Mouse (Mus musculus): ENCODE measurements around the gene Calm5. TPM values are rescaled to one million over a fixed set of nuclear protein-coding genes. Genes with fewer than 3 reads are reported as not detected.
"Not testable (repeated sequence)": the region's sequence is repeated elsewhere in the genome, so short reads cannot be mapped to it uniquely, and the experiment has no call there.

Gene Calm5
- total RNA-seq, 2 experiments from 2014 or later, result not detected

- intact Hi-C loops (cut with DNase I), result no loop called here
- peak; percentile 24 to 49 for DNase-seq
Observed at GRCm38 (mm10) chr13:3865648-3866354, 11.8 kb downstream of the Calm5 start.

GRCm38 (mm10) chr13:3866355-3867052 lies 12.5 kb downstream of the Calm5 start:
- intact Hi-C loops (cut with DNase I), result no loop called here
- no peak for DNase-seq

GRCm38 (mm10) chr13:3867158-3867557 lies 13.2 kb downstream of the Calm5 start:
- DNase-seq, result no peak
- intact Hi-C loops (cut with DNase I), result no loop called here

GRCm38 (mm10) chr13:3869901-3870300 lies 15.9 kb downstream of the Calm5 start:
- DNase-seq, result no peak
- intact Hi-C loops (cut with DNase I), result no loop called here

GRCm38 (mm10) chr13:3872832-3873231 lies 18.9 kb downstream of the Calm5 start:
- intact Hi-C loops (cut with DNase I), result no loop called here
- no peak for DNase-seq

- intact Hi-C loops (cut with DNase I), result no loop called here
- DNase-seq, result no peak
Observed at GRCm38 (mm10) chr13:3876448-3876847, 22.5 kb downstream of the Calm5 start.

GRCm38 (mm10) chr13:3877185-3877584 lies 23.2 kb downstream of the Calm5 start:
- intact Hi-C loops (cut with DNase I), result no loop called here
- DNase-seq, result no peak

- DNase-seq, result no peak
- intact Hi-C loops (cut with DNase I), result no loop called here
Observed at GRCm38 (mm10) chr13:3877679-3878220, 23.8 kb downstream of the Calm5 start.

GRCm38 (mm10) chr13:3886663-3887062 lies 32.7 kb downstream of the Calm5 start:
- DNase-seq, result no peak
- intact Hi-C loops (cut with DNase I), result no loop called here

GRCm38 (mm10) chr13:3889111-3889510 lies 35.1 kb downstream of the Calm5 start:
- intact Hi-C loops (cut with DNase I), result no loop called here
- no peak for DNase-seq

GRCm38 (mm10) chr13:3890061-3890460 lies 36.1 kb downstream of the Calm5 start:
- no peak for DNase-seq
- intact Hi-C loops (cut with DNase I), result loop anchor here (5.0 to 10.0 kb wide), 4 partner anchors 78 to 485 kb away; no protein-coding TSS in a partner anchor

GRCm38 (mm10) chr13:3891479-3892087 lies 37.6 kb downstream of the Calm5 start:
- intact Hi-C loops (cut with DNase I), result loop anchor here (5.0 to 10.0 kb wide), 4 partner anchors 79 to 487 kb away; no protein-coding TSS in a partner anchor
- DNase-seq, result no peak

- no peak for DNase-seq
- intact Hi-C loops (cut with DNase I), result loop anchor here (5.0 to 10.0 kb wide), 4 partner anchors 80 to 488 kb away; no protein-coding TSS in a partner anchor
Observed at GRCm38 (mm10) chr13:3892601-3893000, 38.6 kb downstream of the Calm5 start.

GRCm38 (mm10) chr13:3893126-3893734 lies 39.3 kb downstream of the Calm5 start:
- intact Hi-C loops (cut with DNase I), result loop anchor here (5.0 to 10.0 kb wide), 4 partner anchors 81 to 488 kb away; no protein-coding TSS in a partner anchor
- DNase-seq, result peak; percentile 88 to 89

- DNase-seq, result no peak
- intact Hi-C loops (cut with DNase I), result loop anchor here (5.0 to 10.0 kb wide), 4 partner anchors 82 to 490 kb away; no protein-coding TSS in a partner anchor
Observed at GRCm38 (mm10) chr13:3894549-3894948, 40.6 kb downstream of the Calm5 start.

- no peak for DNase-seq
- intact Hi-C loops (cut with DNase I), result loop anchor here (10.0 kb wide), 2 partner anchors 351 to 491 kb away; no protein-coding TSS in a partner anchor
Observed at GRCm38 (mm10) chr13:3895397-3895980, 41.5 kb downstream of the Calm5 start.

- DNase-seq, result no peak
- intact Hi-C loops (cut with DNase I), result loop anchor here (10.0 kb wide), 2 partner anchors 351 to 491 kb away; no protein-coding TSS in a partner anchor
Observed at GRCm38 (mm10) chr13:3896032-3896431, 42.1 kb downstream of the Calm5 start.

GRCm38 (mm10) chr13:3896913-3897312 lies 42.9 kb downstream of the Calm5 start:
- intact Hi-C loops (cut with DNase I), result loop anchor here (1.0 to 10.0 kb wide), 3 partner anchors 232 to 492 kb away; no protein-coding TSS in a partner anchor
- DNase-seq, result peak; percentile 69 to 79

GRCm38 (mm10) chr13:3898202-3898601 lies 44.2 kb downstream of the Calm5 start:
- DNase-seq, result not testable (repeated sequence)
- intact Hi-C loops (cut with DNase I), result loop anchor here (2.0 to 10.0 kb wide), 3 partner anchors 103 to 493 kb away; no protein-coding TSS in a partner anchor

- intact Hi-C loops (cut with DNase I), result loop anchor here (2.0 to 10.0 kb wide), 3 partner anchors 102 to 494 kb away; no protein-coding TSS in a partner anchor
- DNase-seq, result no peak
Observed at GRCm38 (mm10) chr13:3899301-3899700, 45.3 kb downstream of the Calm5 start.

All from heart, postnatal 36 days (tissue).